ENCODE assay signal across 29 mouse cellular contexts in genomic region chr1:168545072-168545780, GRCm38 (mm10).
DNase-seq lines count a peak whose midpoint lies in the region; ATAC-seq and TF ChIP-seq lines count a peak whose summit lies in the region.
"Had no signal": no experiment of that assay in that cellular context is flagged by ENCODE, and none has a peak within 500 bp of the region (broad histone marks: within the 10 kb centered on the region; RNA-seq: fewer than 3 reads in every experiment).

No protein-coding gene starts in this region.

- no peaks in the 10 kb centered on the region for H3K79me2 ChIP-seq in C2C12 (ENCODE audit: control insufficient read depth, insufficient read depth)

- no peak for DNase-seq in lung, adult 18-20 months
- peak; percentile 81 for DNase-seq in NIH3T3 (ENCODE audit: low read depth)
- DNase-seq in fibroblast of lung, adult 2 months (ENCODE audit: low read depth) = peak; percentile 28
- no peak for DNase-seq in gastrocnemius, postnatal 4 days (ENCODE audit: low spot score in 2 of 2)
- DNase-seq in thymus, postnatal 25 days = no peak
- DNase-seq: adrenal gland, adult 2 months; cerebellum, adult 2 months; cerebellum, postnatal 14 days; gastrocnemius, postnatal 14 days; heart, adult 11 months; heart, postnatal 4 days; kidney, postnatal 14 days; layer of hippocampus, adult 9-11 months; liver; midbrain, embryonic 14.5 days; right cerebral cortex, adult 18-20 months; spleen, adult 18-20 months; thymus, postnatal 14 days had no signal

- H3K27me3 ChIP-seq in lung, embryonic 15.5 days = no peaks in the 10 kb centered on the region
- H3K27me3 ChIP-seq in C2C12 (ENCODE audit: control insufficient read depth, insufficient read depth, insufficient read length) = no peaks in the 10 kb centered on the region
- H3K27me3 ChIP-seq: forebrain, embryonic 13.5 days; heart, embryonic 15.5 days; hindbrain, embryonic 13.5 days; neural tube, embryonic 15.5 days had no signal

- H3K9me3 ChIP-seq in lung, embryonic 15.5 days = no peaks in the 10 kb centered on the region
- H3K9me3 ChIP-seq: forebrain, embryonic 13.5 days; heart, embryonic 10.5 days; heart, embryonic 15.5 days; hindbrain, embryonic 13.5 days; neural tube, embryonic 15.5 days had no signal

- WGBS in lung, embryonic 15.5 days = 39% methylated on average over 7 of the region's 7 CpGs

- H3K27ac ChIP-seq in lung, embryonic 15.5 days = no peak overlapping the region
- H3K27ac ChIP-seq: forebrain, embryonic 13.5 days; heart, embryonic 10.5 days; heart, embryonic 15.5 days; hindbrain, embryonic 13.5 days; liver, embryonic 14.5 days; neural tube, embryonic 15.5 days had no signal

- no peak overlapping the region for H3K9ac ChIP-seq in lung, embryonic 15.5 days
- H3K9ac ChIP-seq: forebrain, embryonic 13.5 days; heart, embryonic 15.5 days; hindbrain, embryonic 13.5 days; liver, embryonic 14.5 days; neural tube, embryonic 15.5 days had no signal

- no peak overlapping the region for H3K4me3 ChIP-seq in lung, embryonic 15.5 days
- H3K4me3 ChIP-seq in C2C12 (ENCODE audit: insufficient read depth, poor library complexity, severe bottlenecking) = no peak overlapping the region
- H3K4me3 ChIP-seq: erythroblast, embryonic 14.5 days; forebrain, embryonic 13.5 days; heart, embryonic 10.5 days; heart, embryonic 15.5 days; hindbrain, embryonic 13.5 days; neural tube, embryonic 15.5 days had no signal

- H3K4me2 ChIP-seq in lung, embryonic 15.5 days = no peak overlapping the region
- H3K4me2 ChIP-seq: forebrain, embryonic 13.5 days; heart, embryonic 15.5 days; hindbrain, embryonic 13.5 days; neural tube, embryonic 15.5 days had no signal

- peak; percentile 52; the same call in 1 of the 2 replicates for ATAC-seq in lung, embryonic 15.5 days (ENCODE audit: borderline replicate concordance, extremely low read depth, low FRiP score, low TSS enrichment)
- ATAC-seq: forebrain, embryonic 13.5 days; intestine, embryonic 16.5 days had no signal

- H3K4me1 ChIP-seq in lung, embryonic 15.5 days = peaks cover 3% of the 10 kb centered on the region; the same call in 1 of the 2 replicates
- H3K4me1 ChIP-seq: hindbrain, embryonic 13.5 days; neural tube, embryonic 15.5 days had no signal

- no peaks in the 10 kb centered on the region for H3K79me3 ChIP-seq in C2C12 (ENCODE audit: low read depth)

- H3K36me3 ChIP-seq in lung, embryonic 15.5 days = no peaks in the 10 kb centered on the region
- no peaks in the 10 kb centered on the region for H3K36me3 ChIP-seq in C2C12 (ENCODE audit: control insufficient read depth, insufficient read depth)
- H3K36me3 ChIP-seq: G1E; heart, embryonic 10.5 days; heart, embryonic 15.5 days; hindbrain, embryonic 13.5 days; neural tube, embryonic 15.5 days had no signal

- no peak for TF ChIP-seq CTCF in C2C12 (IDR thresholded peaks at IDR 0.05; ENCODE audit: control insufficient read depth, insufficient read depth, insufficient read length)

- H3ac ChIP-seq in C2C12 (ENCODE audit: control insufficient read depth, insufficient read length, low read depth) = no peak overlapping the region

TF ChIP-seq in C2C12, 6 proteins besides CTCF, POLR2A, EP300 and RAD21:
- TF ChIP-seq MYOG (IDR thresholded peaks at IDR 0.05; ENCODE audit: control insufficient read depth, extremely low read depth, insufficient read length) (no peak), MYOD1 (IDR thresholded peaks at IDR 0.05; ENCODE audit: control insufficient read depth, insufficient read length, low read depth) (peak; percentile 6)

Comparison
In these comparisons a context has a peak if more than half of its experiments do, and no peak if none do; other contexts are left out.
1. DNase-seq: peak in NIH3T3 (single experiment) and fibroblast of lung, adult 2 months (single experiment); none in lung, adult 18-20 months (0 of 2), gastrocnemius, postnatal 4 days (0 of 2) and thymus, postnatal 25 days (single experiment).